Mouse (Mus musculus): ENCODE measurements around the gene Tmem206.

Tmem206 gene

GRCm38 (mm10) chr1:191307766-191308455 lies 17.8 kb upstream of the Tmem206 start:
- DNase-seq (ENCODE audit: low spot score in 2 of 2): no peak

- no peak for DNase-seq (ENCODE audit: low spot score in 2 of 2)
These were observed 14.3 kb upstream of the Tmem206 start for GRCm38 (mm10) chr1:191311296-191311898.

GRCm38 (mm10) chr1:191312513-191312941 lies 13.2 kb upstream of the Tmem206 start:
- peak; percentile 85 to 87 for DNase-seq (ENCODE audit: low spot score in 2 of 2)

- DNase-seq (ENCODE audit: low spot score in 2 of 2): no peak
These were observed 12.6 kb upstream of the Tmem206 start for GRCm38 (mm10) chr1:191313158-191313557.

- DNase-seq (ENCODE audit: low spot score in 2 of 2): no peak
These were observed 11.8 kb upstream of the Tmem206 start for GRCm38 (mm10) chr1:191313926-191314325.

DNA sequence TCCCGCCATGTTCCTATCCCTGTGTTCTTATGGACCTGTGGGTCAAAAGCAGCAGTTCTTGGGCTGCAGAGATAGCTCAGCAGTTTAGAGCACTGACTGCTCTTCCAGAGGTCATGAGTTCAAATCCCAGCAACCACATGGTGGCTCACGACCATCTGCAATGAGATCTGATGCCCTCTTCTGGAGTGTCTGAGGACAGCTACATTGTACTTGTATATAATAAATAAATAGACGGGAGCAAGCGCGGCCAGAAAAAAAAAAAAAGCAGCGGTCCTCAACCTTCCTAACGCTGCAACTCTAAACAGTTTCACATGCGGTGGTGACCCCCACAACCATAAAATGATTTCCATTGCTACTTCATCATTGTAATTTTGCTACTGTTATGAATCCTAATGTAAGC lies 8.9 kb upstream of the Tmem206 start:
- no peak for DNase-seq (ENCODE audit: low spot score in 2 of 2)

GRCm38 (mm10) chr1:191317591-191318196 lies 8.0 kb upstream of the Tmem206 start, which contains the start of gene Nenf:
TSS of gene Nenf (minus strand) at chr1:191318194.
- peak; percentile 84 to 85 for DNase-seq (ENCODE audit: low spot score in 2 of 2)

GRCm38 (mm10) chr1:191318686-191319085 lies 7.0 kb upstream of the Tmem206 start:
- peak in 1 of 2 experiments; percentile 23 for DNase-seq (ENCODE audit: low spot score in 2 of 2)

GRCm38 (mm10) chr1:191323381-191323780 lies 2.3 kb upstream of the Tmem206 start:
- DNase-seq (ENCODE audit: low spot score in 2 of 2): no peak

DNA sequence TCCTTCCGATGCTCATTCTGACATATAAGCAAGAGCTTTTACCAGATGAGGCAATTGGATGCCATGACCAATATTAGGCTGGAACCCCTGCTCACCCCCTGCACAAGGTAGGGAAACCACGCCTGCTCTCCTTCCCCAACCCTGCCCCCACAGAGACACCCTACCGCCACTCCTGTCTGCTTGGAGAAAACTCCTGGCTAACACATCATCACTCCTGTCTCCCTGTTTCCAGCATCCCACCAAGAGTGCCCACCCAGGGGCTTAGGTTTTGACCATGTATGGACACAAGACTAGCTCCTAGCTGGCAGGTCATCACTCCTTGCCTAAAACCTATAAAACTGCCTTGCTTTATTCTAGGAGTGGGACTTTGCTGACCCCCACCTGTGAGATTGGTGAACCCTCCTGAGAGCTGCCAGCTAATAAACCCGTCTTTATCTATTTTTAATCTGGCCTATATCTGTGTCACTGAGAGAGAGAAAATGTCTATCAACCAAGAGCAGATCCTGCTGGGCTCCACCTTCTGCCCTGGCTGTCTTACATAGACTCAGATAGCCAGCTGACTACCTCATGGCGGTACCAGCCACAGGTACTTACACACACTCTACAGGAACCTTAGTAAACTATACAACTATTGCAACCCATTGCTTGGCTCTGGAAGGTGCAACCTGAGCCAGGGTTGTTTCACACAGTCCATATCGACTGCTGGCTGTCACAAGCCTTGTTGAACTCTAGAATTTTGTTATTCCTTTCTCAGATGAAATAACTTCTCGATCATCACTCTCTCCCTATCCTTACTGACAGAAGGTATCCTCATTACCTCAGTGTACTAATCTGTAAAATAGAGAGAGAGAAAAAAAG lies 750 bp upstream of the Tmem206 start:
- no peak for DNase-seq (ENCODE audit: low spot score in 2 of 2)

DNA sequence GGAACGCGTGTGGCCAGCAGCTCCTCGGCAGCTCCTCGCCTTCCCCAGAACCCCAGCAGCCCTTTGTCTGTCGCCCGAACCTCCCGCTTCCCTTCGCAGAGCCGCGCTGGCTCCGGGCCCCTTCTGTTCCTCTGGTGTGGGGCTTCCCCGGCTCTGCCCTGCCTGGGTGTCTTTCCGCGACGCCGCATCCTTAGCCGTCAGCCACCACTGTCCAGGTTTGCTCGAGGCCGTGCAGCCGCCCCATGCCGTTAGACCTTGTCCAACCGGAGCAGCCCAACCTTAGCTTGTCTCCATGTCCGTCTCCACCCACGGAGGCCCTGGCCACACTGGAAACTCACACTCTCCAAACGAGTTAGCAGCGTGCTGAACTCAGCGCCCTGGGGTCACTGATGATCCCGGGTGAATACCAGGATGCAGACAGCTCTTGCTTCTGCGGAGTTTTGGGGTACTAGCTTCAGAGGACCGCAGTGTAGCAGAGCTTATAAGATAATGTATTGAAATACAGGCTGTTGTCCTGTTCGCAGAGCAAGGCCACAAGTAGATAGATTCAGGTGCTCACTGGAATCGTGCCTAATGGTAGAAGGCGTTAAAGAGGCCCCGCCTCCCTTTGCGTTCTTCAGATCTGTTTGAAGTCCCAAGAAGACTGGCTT lies 646 bp downstream of the Tmem206 start:
- DNase-seq (ENCODE audit: low spot score in 2 of 2): no peak

DNA sequence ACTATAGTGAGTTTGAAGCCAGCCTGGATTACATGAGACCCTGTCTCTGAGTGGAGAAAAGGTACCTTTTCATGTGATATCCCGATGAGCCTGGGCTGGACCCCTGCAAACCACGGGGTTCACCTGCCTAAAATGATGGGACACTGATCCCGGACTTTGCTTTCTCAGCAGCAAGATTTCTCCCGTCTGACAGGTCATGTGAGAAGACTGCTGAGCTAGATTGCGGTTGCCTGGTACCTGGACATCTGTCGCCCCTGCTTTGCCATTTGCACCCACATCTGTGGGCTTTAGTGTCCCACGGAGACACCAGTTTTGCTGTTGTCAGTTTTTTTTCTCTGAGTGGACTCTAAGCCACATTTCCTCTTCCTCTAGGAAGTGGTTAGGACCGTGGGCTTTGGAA lies 1.5 kb downstream of the Tmem206 start:
- DNase-seq (ENCODE audit: low spot score in 2 of 2): no peak

DNA sequence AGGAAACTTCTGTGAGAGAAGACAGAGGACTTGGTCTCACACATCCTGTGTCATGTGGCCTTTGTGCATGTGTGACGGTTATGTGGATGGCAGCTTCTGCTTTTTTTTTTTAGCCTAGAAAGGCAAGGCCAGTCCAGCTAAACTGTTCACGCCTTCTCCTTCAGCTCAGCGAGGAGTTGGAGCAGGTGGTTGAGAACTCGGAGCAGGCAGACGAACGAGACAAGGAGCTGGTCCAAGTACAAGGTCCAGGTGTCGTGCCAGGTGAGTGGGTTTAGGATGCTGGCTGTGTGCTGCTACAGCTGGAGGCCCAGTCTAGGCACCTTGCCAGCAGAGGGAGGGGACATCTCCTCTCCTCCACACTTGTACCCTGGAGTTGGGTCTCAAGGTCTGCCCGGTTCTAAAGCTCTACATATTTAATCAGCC lies 2.3 kb downstream of the Tmem206 start:
- DNase-seq (ENCODE audit: low spot score in 2 of 2): no peak

- no peak for DNase-seq (ENCODE audit: low spot score in 2 of 2)
These were observed 4.6 kb downstream of the Tmem206 start for GRCm38 (mm10) chr1:191330356-191330755.

DNA sequence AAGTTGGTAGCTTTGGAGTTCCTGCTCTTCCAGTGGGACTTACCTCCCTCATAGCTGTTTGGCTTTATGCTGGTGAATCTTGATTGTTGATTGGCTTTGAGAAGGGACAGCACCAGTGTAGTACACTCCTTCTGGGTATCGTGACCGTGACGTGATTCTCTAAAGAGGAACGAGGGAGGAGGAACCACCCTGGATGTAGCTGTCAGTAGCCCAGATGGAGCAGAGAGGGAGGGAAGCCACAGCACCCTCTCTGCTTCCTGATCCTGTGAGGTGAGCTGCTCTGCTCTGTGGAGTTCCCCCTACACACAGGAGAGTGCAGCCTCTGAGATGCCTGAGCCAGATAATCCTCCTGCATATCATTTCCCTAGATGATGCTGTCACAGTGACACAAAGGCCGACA lies 8.8 kb downstream of the Tmem206 start:
- no peak for DNase-seq (ENCODE audit: low spot score in 2 of 2)

DNA sequence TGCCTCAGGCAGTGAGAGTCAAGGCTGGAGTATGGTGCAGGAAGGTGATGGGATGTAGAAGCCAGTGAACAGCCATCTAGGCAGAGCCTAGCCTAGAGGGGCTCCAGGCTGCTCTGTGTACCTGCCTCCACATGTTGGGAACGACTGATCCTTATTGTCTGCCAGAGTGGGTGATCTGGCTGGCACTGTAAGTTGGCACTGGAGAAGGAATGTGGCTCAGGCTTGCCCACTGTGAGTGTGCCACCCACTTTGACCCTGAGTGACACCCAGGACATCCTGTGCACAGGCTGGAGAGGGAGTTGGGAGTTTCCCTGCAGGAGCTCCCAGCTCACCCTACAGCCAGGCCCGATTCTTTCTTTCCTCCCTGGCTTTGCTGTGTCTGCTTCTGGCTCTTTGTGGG lies 14.2 kb downstream of the Tmem206 start:
- DNase-seq (ENCODE audit: low spot score in 2 of 2): no peak

GRCm38 (mm10) chr1:191340530-191340929 lies 14.8 kb downstream of the Tmem206 start:
- no peak for DNase-seq (ENCODE audit: low spot score in 2 of 2)

DNA sequence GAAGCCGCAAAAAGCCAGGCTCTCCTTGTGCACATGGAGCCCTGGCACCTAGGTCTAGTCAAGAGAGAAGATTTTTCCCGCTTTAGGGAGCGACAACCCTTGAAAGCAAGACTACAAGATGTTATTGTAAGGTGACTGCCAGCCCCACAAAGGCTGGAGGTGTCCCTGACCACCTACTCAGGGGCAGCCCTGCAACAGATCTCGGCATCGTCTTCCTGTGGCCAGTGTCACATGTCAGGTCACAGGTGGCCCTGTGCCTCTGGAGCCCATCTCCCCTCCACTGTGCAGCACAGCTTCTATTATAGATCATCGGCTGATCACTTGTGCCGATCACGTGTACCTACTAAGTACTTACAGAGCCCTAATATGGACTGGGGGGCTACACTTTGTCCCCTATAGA lies 21.9 kb downstream of the Tmem206 start:
- DNase-seq (ENCODE audit: low spot score in 2 of 2): no peak

DNA sequence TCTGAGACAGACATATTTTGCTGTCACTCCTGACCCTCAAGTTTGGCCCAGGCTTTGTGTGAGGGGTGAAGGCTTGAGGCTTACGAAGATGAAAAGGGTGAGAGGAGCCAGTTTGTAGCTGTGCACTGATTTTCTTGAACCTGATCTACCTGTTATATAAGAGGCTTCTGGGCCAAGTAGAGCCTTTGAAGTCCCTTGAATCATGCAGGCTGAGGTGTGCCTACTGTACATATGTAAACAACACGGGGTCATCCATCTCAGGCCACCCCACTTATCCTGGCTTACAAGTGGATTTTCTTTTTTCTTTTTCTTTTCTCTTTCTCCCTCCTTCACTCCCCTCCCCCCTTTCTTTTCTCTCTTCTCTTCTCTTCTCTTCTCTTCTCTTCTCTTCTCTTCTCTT lies 22.9 kb downstream of the Tmem206 start:
- DNase-seq (ENCODE audit: low spot score in 2 of 2): no peak

DNA sequence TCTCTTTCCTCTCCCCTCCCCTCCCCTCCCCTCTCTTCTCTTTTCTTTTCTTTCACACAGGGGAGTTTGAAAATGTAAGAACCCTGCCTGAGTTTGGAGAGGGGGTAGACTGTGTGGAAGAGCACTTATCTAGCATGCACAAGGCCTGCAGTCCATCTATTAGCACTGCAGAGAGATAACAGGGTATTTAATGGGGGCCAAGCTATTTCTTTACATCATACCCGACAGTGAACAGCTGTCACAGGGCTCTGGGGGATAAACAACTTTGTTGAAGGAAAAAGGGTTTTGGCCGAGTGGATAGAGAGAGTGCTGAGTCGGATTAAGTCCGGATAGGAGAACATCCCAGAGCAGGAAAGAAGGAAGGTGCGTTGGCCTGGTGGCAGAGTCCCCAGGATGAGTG lies 23.3 kb downstream of the Tmem206 start:
- no peak for DNase-seq (ENCODE audit: low spot score in 2 of 2)

- DNase-seq (ENCODE audit: low spot score in 2 of 2): no peak
These were observed 23.9 kb downstream of the Tmem206 start for GRCm38 (mm10) chr1:191349486-191350037.

Measured in heart, adult 9 months (tissue).